Mouse (Mus musculus): Measurements from ENCODE around the gene Krt39.

Krt39 gene

DNA sequence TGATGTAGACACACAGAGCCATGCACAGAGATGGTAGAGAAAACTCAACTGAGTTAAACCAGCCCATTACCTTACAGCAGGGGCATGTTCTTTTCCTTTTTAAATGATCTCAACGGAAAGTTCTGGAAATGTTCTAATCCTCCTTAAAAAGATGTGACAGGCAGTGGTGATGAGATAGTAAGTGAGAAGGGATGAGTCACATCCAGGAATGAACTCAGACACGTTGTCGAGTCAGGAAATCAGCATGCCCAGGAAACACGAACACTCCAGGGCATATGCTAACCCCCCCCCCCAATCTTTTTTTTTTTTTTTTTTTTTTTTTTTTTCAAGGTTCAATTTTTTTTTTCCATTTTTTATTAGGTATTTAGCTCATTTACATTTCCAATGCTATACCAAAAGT is 48.7 kb downstream of the Krt39 start:
- DNase-seq (ENCODE audit: low read depth, low spot score) = no peak

DNA sequence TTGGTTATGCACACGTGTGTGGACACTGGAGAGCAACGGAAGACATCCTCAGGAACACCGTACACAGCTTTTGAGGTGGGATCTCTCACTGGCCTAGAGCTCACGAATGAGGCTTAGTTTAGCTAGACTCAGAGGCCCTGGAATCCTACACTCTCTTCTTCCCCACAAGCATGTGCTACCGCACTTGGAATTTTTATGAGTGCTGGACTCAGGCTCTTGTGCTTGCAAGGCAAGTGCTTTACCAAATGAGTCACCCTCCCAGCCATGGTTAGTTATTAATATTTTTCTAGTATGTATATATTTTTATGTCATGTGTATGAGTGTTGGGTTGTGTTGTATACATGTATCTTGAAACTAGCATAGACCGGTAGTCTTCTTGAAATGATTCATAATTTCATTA is 49.2 kb downstream of the Krt39 start:
- no peak for DNase-seq (ENCODE audit: low read depth, low spot score)

DNA sequence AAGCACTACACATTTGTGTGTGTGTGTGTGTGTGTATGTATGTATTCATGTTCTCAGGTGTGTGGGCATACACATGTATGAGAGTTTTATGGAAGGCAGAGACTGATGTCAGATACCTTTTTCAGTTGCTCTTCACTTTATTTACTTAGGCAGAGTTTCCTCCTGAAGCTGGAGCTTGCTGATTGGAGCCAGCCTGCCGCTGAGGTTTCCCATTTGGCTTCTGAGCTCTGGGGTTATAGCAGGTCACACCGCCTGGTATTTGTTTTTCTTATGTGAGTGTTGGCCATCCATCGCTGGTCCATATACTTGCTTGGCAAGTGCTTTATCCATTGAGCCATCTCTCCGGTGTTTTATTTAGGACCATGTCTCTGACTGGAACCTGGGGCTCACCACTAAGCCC is 51.9 kb downstream of the Krt39 start:
- no peak for DNase-seq (ENCODE audit: low read depth, low spot score)

DNA sequence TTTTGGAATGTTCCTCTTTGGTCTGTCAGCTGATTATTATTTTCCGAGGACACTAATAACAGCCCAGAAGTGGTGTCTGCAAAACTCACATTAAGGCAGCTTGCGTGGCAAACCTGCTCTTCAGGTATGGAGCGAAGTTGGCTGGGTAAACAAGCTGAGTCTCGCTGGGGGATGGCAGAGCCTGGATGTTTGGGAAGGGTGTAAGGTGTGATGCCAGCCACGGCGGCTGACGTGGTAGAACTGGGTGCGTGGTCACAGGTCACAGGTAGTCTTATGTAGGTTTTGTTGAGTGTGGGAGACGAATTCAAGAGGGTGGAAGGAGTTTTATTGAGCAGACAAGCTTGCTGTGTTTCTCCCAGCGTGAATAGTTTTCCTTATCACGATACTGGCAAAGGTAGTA is 52.6 kb downstream of the Krt39 start:
- no peak for DNase-seq (ENCODE audit: low read depth, low spot score)

DNA sequence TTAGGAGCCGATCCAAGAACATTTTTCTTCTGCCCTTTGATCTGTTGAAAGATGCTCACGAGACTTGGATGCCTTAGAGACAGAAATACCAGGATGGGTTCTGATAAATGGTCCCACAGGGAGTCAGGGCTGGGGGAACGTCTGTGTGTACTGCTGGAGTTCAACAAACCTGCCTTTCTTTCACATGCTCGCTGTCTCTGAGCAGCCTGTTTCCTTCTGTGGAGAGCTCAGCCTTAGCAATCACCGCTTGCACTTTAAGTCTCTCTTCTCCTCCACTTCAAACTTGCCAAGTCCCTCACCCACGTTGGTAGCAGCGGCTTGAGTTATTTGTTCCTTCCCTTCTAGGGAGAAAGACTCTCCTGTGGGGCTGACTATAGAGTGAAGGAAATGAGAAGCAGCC is 54.8 kb downstream of the Krt39 start:
- peak; percentile 69 for DNase-seq (ENCODE audit: low read depth, low spot score)

DNA sequence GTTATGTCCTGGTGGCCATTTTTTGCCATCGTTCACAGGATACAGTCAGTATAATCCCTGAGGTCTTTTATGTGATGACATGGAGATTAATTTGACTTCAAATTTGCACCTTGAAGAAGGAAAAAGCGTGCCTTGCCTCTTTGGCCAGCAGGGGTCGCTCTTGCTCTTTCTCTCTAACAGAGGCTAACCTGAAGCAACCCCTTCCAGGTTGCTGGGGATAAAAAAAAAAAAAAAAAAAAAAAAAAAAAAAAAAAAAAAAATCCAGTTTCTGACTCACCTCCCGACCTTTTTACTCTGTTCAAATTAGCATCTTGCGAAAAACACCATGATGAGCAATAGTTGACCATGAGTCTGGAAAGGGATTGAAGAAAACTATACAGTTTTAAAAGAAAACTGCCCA is 56.3 kb downstream of the Krt39 start:
- peak; percentile 86 for DNase-seq (ENCODE audit: low read depth, low spot score)
